Mouse (Mus musculus) CD4-positive, CD25-positive, alpha-beta regulatory T cell, adult 2 months (primary cell): ENCODE measurements at regions not wholly inside any gene's neighbourhood (a gene's known extent, or its start where the extent isn't known, plus 50 kb on each side); places are given as distances from the start of the nearest gene placed in this dataset.

Source experiments
- DNase-seq: peaks from one replicate; pipeline ENCODE4 v3.0.0-alpha.2; 2012; ENCODE audit warnings: low read depth, low spot score

GRCm38 (mm10) chr8:93689832-93690471, 119.8 kb upstream of the Gnao1 start:
- no peak for DNase-seq

GRCm38 (mm10) chr8:93691375-93691774, 118.4 kb upstream of the Gnao1 start:
- DNase-seq: no peak

GRCm38 (mm10) chr8:93691826-93692225, 117.9 kb upstream of the Gnao1 start:
- DNase-seq: no peak

GRCm38 (mm10) chr8:93697206-93697605, 112.6 kb upstream of the Gnao1 start:
- DNase-seq: no peak

GRCm38 (mm10) chr8:93698508-93698907, 111.3 kb upstream of the Gnao1 start:
- no peak for DNase-seq

GRCm38 (mm10) chr8:93701391-93701790, 108.4 kb upstream of the Gnao1 start:
- no peak for DNase-seq

GRCm38 (mm10) chr8:93712066-93712706, 97.6 kb upstream of the Gnao1 start:
- DNase-seq: no peak

GRCm38 (mm10) chr8:93713221-93713620, 96.5 kb upstream of the Gnao1 start:
- DNase-seq: no peak

- no peak for DNase-seq
These were observed 84.8 kb upstream of the Gnao1 start for GRCm38 (mm10) chr8:93724896-93725489.

- no peak for DNase-seq
These were observed 80.4 kb upstream of the Gnao1 start for GRCm38 (mm10) chr8:93729124-93729930.

- no peak for DNase-seq
These were observed 78.7 kb upstream of the Gnao1 start for GRCm38 (mm10) chr8:93730738-93731700.

- DNase-seq: no peak
These were observed 74.9 kb upstream of the Gnao1 start for GRCm38 (mm10) chr8:93734818-93735217.

GRCm38 (mm10) chr8:93740281-93740680, 69.5 kb upstream of the Gnao1 start:
- no peak for DNase-seq

- DNase-seq: no peak
These were observed 61.0 kb upstream of the Gnao1 start for GRCm38 (mm10) chr8:93748720-93749119.

- DNase-seq: no peak
These were observed 58.8 kb upstream of the Gnao1 start for GRCm38 (mm10) chr8:93750921-93751320.

GRCm38 (mm10) chr8:93755981-93756380, 53.8 kb upstream of the Gnao1 start:
- DNase-seq: no peak
